Mouse (Mus musculus) stomach, embryonic 14.5 days (tissue): ENCODE results near the gene Scml4. TPM values are rescaled to one million over a fixed set of nuclear protein-coding genes. Genes with fewer than 3 reads are reported as not detected.

Experiments used
- ATAC-seq: fragments of 200-750 bp; cut with Nextera tagmentation; 2 replicates; pipeline ENCODE4 v1.8.0; 2017; ENCODE audit warnings: low read depth, moderate TSS enrichment; ENCODE audit not compliant: insufficient number of reproducible peaks, insufficient read depth, low FRiP score
- H3K27ac ChIP-seq: fragments of 300-500 bp; sonication (generic); 2 replicates; pipeline ENCODE4 v1.5.1; 2014; ENCODE audit warnings: mild to moderate bottlenecking, low read length, moderate library complexity, mixed read lengths
- H3K27me3 ChIP-seq: fragments of 300-500 bp; sonication (generic); 2 replicates; pipeline ENCODE4 v1.6.1; 2014; ENCODE audit warnings: low read length, control low read depth, mixed read lengths; ENCODE audit not compliant: control insufficient read depth, insufficient read depth
- H3K36me3 ChIP-seq: fragments of 300-500 bp; sonication (generic); 2 replicates; pipeline ENCODE4 v1.6.1; 2014; ENCODE audit warnings: mild to moderate bottlenecking, control low read depth, low read length, moderate library complexity, mixed read lengths; ENCODE audit not compliant: control insufficient read depth, insufficient read depth
- H3K4me1 ChIP-seq: fragments of 300-500 bp; sonication (generic); 2 replicates; pipeline ENCODE4 v1.6.1; 2014; ENCODE audit warnings: low read length, control low read depth, mixed read lengths; ENCODE audit not compliant: control insufficient read depth, insufficient read depth
- H3K4me2 ChIP-seq: fragments of 300-500 bp; sonication (generic); replicated peaks from 2 replicates; pipeline ENCODE4 v1.6.1; 2014; ENCODE audit warnings: low read depth, low read length, control low read depth
- H3K4me3 ChIP-seq: fragments of 300-500 bp; sonication (generic); 2 replicates; pipeline ENCODE4 v1.5.1; 2014; ENCODE audit warnings: low read depth, low read length, control low read depth
- H3K9ac ChIP-seq: fragments of 300-500 bp; sonication (generic); replicated peaks from 2 replicates; pipeline ENCODE4 v1.6.1; 2014; ENCODE audit warnings: low read depth, mild to moderate bottlenecking, control low read depth, low read length, moderate library complexity, mixed read lengths
- H3K9me3 ChIP-seq: fragments of 300-500 bp; sonication (generic); 2 replicates; pipeline ENCODE4 v1.6.1; 2016; ENCODE audit warnings: low read depth, low read length, control low read depth; ENCODE audit not compliant: control insufficient read depth
- WGBS: fragments of 180-500 bp; shearing (Covaris S2); extraction: QIAGEN DNeasy Blood & Tissue Kit; methylation state at CpG from one replicate; pipeline ENCODE4 v1.1.7; 2014; 5-methylcytosine and 5-hydroxymethylcytosine counted together
- polyA plus RNA-seq: library from polyadenylated mRNA; unstranded; fragments of >200 nt; fragmentation: Nextera tagmentation; extraction: Ambion mirVana; gene quantifications from 2 replicates; pipeline ENCODE4 v1.2.1, GENCODE M21; 2014

Gene Scml4
- polyA plus RNA-seq, 1 experiment from 2014 or later = 4.7 TPM

DNA sequence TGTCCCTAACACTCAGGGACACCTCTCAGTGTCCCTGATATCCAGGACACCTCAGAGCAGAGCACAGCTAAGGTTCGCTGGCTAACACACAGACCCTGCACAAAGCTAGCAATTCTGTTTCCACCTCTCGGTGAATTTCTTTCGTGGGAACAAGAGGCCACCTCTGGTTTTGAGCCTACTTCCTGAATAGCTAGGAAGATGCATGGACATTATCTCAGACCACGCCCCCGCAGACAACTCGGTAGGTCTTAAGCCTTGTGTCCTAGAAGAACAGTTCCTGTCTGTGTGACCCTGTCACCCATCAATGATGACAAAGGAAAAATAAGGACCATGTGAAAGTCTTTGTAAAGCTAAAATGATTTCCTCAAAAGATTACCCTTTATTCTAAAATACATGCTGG, 54.0 kb downstream of the Scml4 start:
- H3K9me3 ChIP-seq = no peaks in the 10 kb centered on the region
- H3K9ac ChIP-seq = no peak overlapping the region
- no peak overlapping the region for H3K4me2 ChIP-seq
- H3K4me3 ChIP-seq = no peak overlapping the region
- H3K4me1 ChIP-seq = peaks cover 6% of the 10 kb centered on the region; the same call in 1 of the 2 replicates
- no peaks in the 10 kb centered on the region for H3K36me3 ChIP-seq
- H3K27me3 ChIP-seq = no peaks in the 10 kb centered on the region
- ATAC-seq = no peak
- WGBS = 64% methylated on average over 6 of the region's 6 CpGs
- H3K27ac ChIP-seq = no peak overlapping the region

DNA sequence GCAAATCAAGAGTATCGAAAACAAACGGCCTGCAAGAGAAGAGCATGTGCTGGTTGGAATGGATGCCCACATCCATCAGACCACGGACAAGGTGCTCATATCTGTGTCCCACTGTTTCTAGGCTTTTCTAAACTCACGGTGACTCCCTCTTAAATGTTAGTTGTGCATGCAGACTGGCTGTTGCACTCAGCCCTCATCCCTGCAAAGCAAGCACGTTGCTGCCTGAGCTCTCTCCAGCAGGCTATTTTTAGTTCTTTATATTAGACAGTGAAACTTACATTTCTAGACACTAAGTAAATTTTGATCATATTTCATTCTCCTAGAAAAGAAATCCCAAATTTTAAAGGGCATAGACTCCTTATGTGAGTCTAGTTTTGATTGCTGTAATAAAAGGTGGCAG, 57.2 kb downstream of the Scml4 start:
- H3K9ac ChIP-seq = no peak overlapping the region
- H3K27ac ChIP-seq = no peak overlapping the region
- no peaks in the 10 kb centered on the region for H3K27me3 ChIP-seq
- H3K4me3 ChIP-seq = no peak overlapping the region
- H3K9me3 ChIP-seq = no peaks in the 10 kb centered on the region
- no peaks in the 10 kb centered on the region for H3K36me3 ChIP-seq
- no peak overlapping the region for H3K4me2 ChIP-seq
- no peaks in the 10 kb centered on the region for H3K4me1 ChIP-seq
- WGBS = 65% methylated on average over 5 of the region's 5 CpGs
- ATAC-seq = no peak

- Histone ChIP-seq H3K4me1 (no peaks in the 10 kb centered on the region), H3K9me3 (no peaks in the 10 kb centered on the region), H3K27me3 (no peaks in the 10 kb centered on the region), H3K4me2 (no peak overlapping the region), H3K27ac (no peak overlapping the region), H3K36me3 (no peaks in the 10 kb centered on the region), H3K4me3 (no peak overlapping the region), H3K9ac (no peak overlapping the region)
- ATAC-seq = no peak
- WGBS = 89% methylated on average over 12 of the region's 12 CpGs
Measured at GRCm38 (mm10) chr10:42919786-42920185, 59.6 kb downstream of the Scml4 start.

- H3K4me2 ChIP-seq = peak overlapping the region; percentile 25; the same call in 1 of the 2 replicates
- no peaks in the 10 kb centered on the region for H3K9me3 ChIP-seq
- H3K27me3 ChIP-seq = no peaks in the 10 kb centered on the region
- no peaks in the 10 kb centered on the region for H3K36me3 ChIP-seq
- no peak for ATAC-seq
- H3K4me1 ChIP-seq = no peaks in the 10 kb centered on the region
- no peak overlapping the region for H3K4me3 ChIP-seq
- no peak overlapping the region for H3K27ac ChIP-seq
- WGBS = 66% methylated on average over 22 of the region's 22 CpGs
- no peak overlapping the region for H3K9ac ChIP-seq
Measured at GRCm38 (mm10) chr10:42925103-42925866, 65.1 kb downstream of the Scml4 start.

DNA sequence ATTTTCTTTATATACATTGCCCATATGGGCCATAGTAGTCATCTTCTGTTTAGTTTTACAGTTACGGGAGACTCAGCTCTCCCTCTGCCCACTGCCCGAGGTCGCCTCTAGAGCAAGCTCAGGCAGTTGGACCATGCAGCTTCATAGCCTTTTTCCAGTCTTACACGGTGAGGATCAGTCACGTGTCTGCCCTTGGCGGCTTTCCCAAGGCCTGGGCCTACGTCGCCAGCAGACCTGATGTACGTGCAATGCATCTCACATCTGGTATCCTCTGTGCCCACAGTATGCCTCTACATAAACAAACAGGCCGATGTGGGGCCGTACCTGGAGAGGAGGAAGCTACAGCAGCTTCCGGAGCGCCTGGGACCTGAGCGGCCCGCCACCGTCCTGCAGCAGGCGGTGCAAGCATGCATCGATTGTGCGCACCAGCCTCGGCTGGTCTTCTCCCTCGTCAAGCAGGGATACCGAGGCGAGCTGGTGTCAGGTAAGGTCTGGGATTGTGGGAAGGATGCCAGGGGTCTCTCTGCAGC, 70.0 kb downstream of the Scml4 start:
- H3K27me3 ChIP-seq = no peaks in the 10 kb centered on the region
- H3K4me1 ChIP-seq = 0 out of 2 replicates have a peak, but pooled peaks cover 6% of the 10 kb centered on the region
- no peaks in the 10 kb centered on the region for H3K9me3 ChIP-seq
- no peak overlapping the region for H3K9ac ChIP-seq
- no peak overlapping the region for H3K4me3 ChIP-seq
- no peak for ATAC-seq
- no peaks in the 10 kb centered on the region for H3K36me3 ChIP-seq
- WGBS = 86% methylated on average over 23 of the region's 23 CpGs
- no peak overlapping the region for H3K4me2 ChIP-seq
- no peak overlapping the region for H3K27ac ChIP-seq

DNA sequence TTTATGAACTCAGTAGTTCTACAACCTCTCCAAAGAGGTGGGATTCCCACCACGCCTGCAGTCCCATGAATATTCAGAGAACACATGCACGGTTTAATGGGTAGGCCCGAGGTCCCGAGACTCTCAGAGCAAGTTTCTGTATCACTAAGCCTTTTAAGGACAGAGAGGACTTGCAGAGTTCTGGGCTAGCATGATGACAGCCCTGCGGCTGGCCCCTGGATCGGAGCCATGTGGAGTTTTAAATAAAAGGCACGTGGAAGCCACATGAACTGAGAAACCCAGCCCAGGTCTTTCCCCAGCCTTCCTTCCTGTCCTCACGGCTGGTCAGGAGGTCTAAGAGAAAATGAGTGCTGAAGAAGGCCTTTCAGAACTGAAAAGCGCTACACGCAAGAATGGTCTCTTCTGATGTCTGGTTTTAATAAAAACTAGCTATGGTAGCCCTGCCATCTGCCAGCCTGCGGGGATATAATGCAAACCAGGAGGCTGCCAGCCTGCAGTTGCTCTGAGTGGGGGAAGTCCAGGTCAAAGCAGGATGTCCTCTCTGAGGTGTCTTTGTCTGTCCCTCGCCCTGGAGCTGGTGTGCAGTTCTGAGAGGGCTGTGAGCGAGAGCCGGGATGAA, 72.8 kb downstream of the Scml4 start:
- H3K36me3 ChIP-seq = no peaks in the 10 kb centered on the region
- ATAC-seq = no peak
- no peaks in the 10 kb centered on the region for H3K27me3 ChIP-seq
- H3K4me1 ChIP-seq = 0 out of 2 replicates have a peak, but pooled peaks cover 6% of the 10 kb centered on the region
- H3K4me3 ChIP-seq = no peak overlapping the region
- H3K27ac ChIP-seq = no peak overlapping the region
- 72% methylated on average over 14 of the region's 14 CpGs for WGBS
- no peaks in the 10 kb centered on the region for H3K9me3 ChIP-seq
- no peak overlapping the region for H3K9ac ChIP-seq
- no peak overlapping the region for H3K4me2 ChIP-seq

GRCm38 (mm10) chr10:42934672-42935071, 74.5 kb downstream of the Scml4 start:
- Histone ChIP-seq H3K4me2 (no peak overlapping the region), H3K27ac (no peak overlapping the region), H3K9me3 (no peaks in the 10 kb centered on the region), H3K27me3 (no peaks in the 10 kb centered on the region), H3K9ac (no peak overlapping the region), H3K36me3 (no peaks in the 10 kb centered on the region), H3K4me1 (peaks cover 7% of the 10 kb centered on the region; the same call in 1 of the 2 replicates), H3K4me3 (no peak overlapping the region)
- 55% methylated on average over 8 of the region's 8 CpGs for whole genome bisulfite sequencing
- no peak for ATAC-seq

- H3K27ac ChIP-seq = no peak overlapping the region
- no peaks in the 10 kb centered on the region for H3K27me3 ChIP-seq
- no peaks in the 10 kb centered on the region for H3K9me3 ChIP-seq
- peaks cover 16% of the 10 kb centered on the region; the same call in 1 of the 2 replicates for H3K4me1 ChIP-seq
- no peaks in the 10 kb centered on the region for H3K36me3 ChIP-seq
- H3K4me3 ChIP-seq = no peak overlapping the region
- no peak overlapping the region for H3K4me2 ChIP-seq
- no peak for ATAC-seq
- no peak overlapping the region for H3K9ac ChIP-seq
Measured at GRCm38 (mm10) chr10:42936205-42936604, 76.0 kb downstream of the Scml4 start.
